Mouse (Mus musculus): Measurements from ENCODE around the gene Pdzd4.
A peak's percentile ranks its signal among the peaks of the same experiment; 100 is the strongest.

Pdzd4 gene

GRCm38 (mm10) chrX:73786364-73787224, 38.2 kb downstream of the Pdzd4 start, which contains the start of the genes Idh3g and Ssr4:
Idh3g (minus strand) TSS chrX:73786897.
Ssr4 (plus strand) TSS chrX:73787028.
- DNase-seq (ENCODE audit: low read depth, low spot score), result peak; percentile 97

GRCm38 (mm10) chrX:73785666-73786065, 39.1 kb downstream of the Pdzd4 start:
- DNase-seq (ENCODE audit: low read depth, low spot score), result no peak

GRCm38 (mm10) chrX:73782227-73782626, 42.5 kb downstream of the Pdzd4 start:
- DNase-seq (ENCODE audit: low read depth, low spot score), result no peak

GRCm38 (mm10) chrX:73774802-73775483, 49.8 kb downstream of the Pdzd4 start:
- DNase-seq (ENCODE audit: low read depth, low spot score), result peak; percentile 28

GRCm38 (mm10) chrX:73774168-73774760, 50.5 kb downstream of the Pdzd4 start, which contains the start of gene Srpk3:
Srpk3 (plus strand) TSS chrX:73774405.
- no peak for DNase-seq (ENCODE audit: low read depth, low spot score)

- DNase-seq (ENCODE audit: low read depth, low spot score), result peak; percentile 46
Measured at GRCm38 (mm10) chrX:73767267-73767666, 57.5 kb downstream of the Pdzd4 start.

GRCm38 (mm10) chrX:73765311-73765710, 59.5 kb downstream of the Pdzd4 start:
- no peak for DNase-seq (ENCODE audit: low read depth, low spot score)

- no peak for DNase-seq (ENCODE audit: low read depth, low spot score)
Measured at GRCm38 (mm10) chrX:73758611-73759290, 66.0 kb downstream of the Pdzd4 start.

- no peak for DNase-seq (ENCODE audit: low read depth, low spot score)
Measured at GRCm38 (mm10) chrX:73756334-73757140, 68.2 kb downstream of the Pdzd4 start, which contains the start of gene Plxnb3. Plxnb3 (plus strand) TSS chrX:73757090.

- DNase-seq (ENCODE audit: low read depth, low spot score), result peak; percentile 41
Measured at GRCm38 (mm10) chrX:73748977-73749376, 75.8 kb downstream of the Pdzd4 start.

- peak; percentile 55 for DNase-seq (ENCODE audit: low read depth, low spot score)
Measured at GRCm38 (mm10) chrX:73744774-73745481, 79.8 kb downstream of the Pdzd4 start.

All from ZHBTc4 (cell line).